Mouse (Mus musculus): ENCODE measurements around the gene Piga. TPM values are rescaled to one million over a fixed set of nuclear protein-coding genes. Genes with fewer than 3 reads are reported as not detected.

Piga gene
- total and polyA plus RNA-seq, 3 experiments = 9.2 to 17.8 (median 14.7) TPM

DNA sequence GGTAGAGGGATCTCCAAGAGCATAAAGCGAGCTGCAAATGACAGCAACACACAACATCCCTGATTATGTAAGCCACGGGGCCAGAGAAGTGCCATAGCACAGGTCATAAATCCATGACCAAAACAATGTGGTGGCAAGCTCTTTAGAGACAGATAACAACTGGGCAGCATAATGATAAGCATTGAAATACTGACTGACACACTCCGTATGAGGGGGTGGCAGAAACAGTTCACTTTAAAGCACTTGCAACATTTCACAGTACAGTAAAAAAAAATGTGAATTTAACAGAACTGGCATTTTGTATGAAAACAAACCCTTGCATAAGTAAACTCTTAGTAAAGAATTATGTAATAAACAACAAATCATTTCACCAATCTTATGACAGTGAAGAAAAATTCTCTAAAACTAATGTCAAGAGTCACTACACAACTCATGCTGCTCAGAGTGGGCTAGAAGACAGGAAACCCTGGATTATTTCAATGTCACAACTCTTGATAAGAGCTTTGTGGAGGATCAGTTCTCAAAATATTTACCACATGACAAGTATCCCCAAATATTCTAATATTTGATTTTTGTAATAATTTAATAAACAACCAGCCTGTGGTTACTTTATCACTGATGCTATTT, 11.2 kb upstream of the Piga start:
- Histone ChIP-seq H3K27ac (ENCODE audit: insufficient read depth, low read depth) (no peak overlapping the region), H3K79me2 (replicated peaks; ENCODE audit: control insufficient read depth, extremely low read depth, insufficient read depth, poor library complexity, severe bottlenecking) (no peaks in the 10 kb centered on the region), H3K9ac (ENCODE audit: insufficient read depth, low read depth) (no peak overlapping the region), H3K27me3 (replicated peaks) (no peaks in the 10 kb centered on the region), H3K4me2 (ENCODE audit: insufficient read depth, low read depth, poor library complexity, severe bottlenecking) (no peak overlapping the region), H3K4me1 (ENCODE audit: control insufficient read depth in 1 of 2, insufficient read depth in 2 of 2) (peaks cover 5 to 19% of the 10 kb centered on the region in 2 experiments; a peak in 3 of 4 replicates), H3K4me3 (replicated peaks in 1 of 3; ENCODE audit: low read depth in 2 of 3, low read length in 2 of 3, poor library complexity in 1 of 3) (no peak overlapping the region), H3K9me3 (replicated peaks; ENCODE audit: low read length) (no peaks in the 10 kb centered on the region), H3K36me3 (replicated peaks in 1 of 2; ENCODE audit: control insufficient read depth in 1 of 2, insufficient read depth in 1 of 2, low read length in 1 of 2) (no peaks in the 10 kb centered on the region)
- no peak for DNase-seq (ENCODE audit: extremely low read depth)
- TF ChIP-seq TCF12 (IDR thresholded peaks at IDR 0.05; ENCODE audit: low read depth, low read length) (no peak), RAD21 (IDR thresholded peaks at IDR 0.05; ENCODE audit: low read depth, low read length) (no peak), CHD1 (IDR thresholded peaks at IDR 0.05; ENCODE audit: low read depth, low read length) (no peak), USF2 (conservative IDR thresholded peaks at IDR 0.05; ENCODE audit: low read depth, low read length) (no peak), KAT2A (IDR thresholded peaks at IDR 0.05; ENCODE audit: insufficient replicate concordance, low read length) (no peak), IRF4 (IDR thresholded peaks at IDR 0.05; ENCODE audit: low read depth, low read length) (no peak), ZC3H11A (IDR thresholded peaks at IDR 0.05; ENCODE audit: low read depth, low read length) (no peak), JUN (IDR thresholded peaks at IDR 0.05; ENCODE audit: insufficient read depth, low read depth, low read length) (no peak), EP300 (IDR thresholded peaks at IDR 0.05; ENCODE audit: low read length) (no peak), USF1 (IDR thresholded peaks at IDR 0.05; ENCODE audit: low read depth, low read length) (no peak), MXI1 (IDR thresholded peaks at IDR 0.05; ENCODE audit: low read depth, low read length) (no peak), ETS1 (conservative IDR thresholded peaks at IDR 0.05; ENCODE audit: low read depth, low read length) (no peak), NELFE (IDR thresholded peaks at IDR 0.05; ENCODE audit: low read depth, low read length) (no peak), NRF1 (IDR thresholded peaks at IDR 0.05; ENCODE audit: low read depth, low read length) (no peak), MAX (IDR thresholded peaks at IDR 0.05; ENCODE audit: low read length) (no peak), SMC3 (IDR thresholded peaks at IDR 0.05; ENCODE audit: low read depth, low read length) (no peak), ELF1 (IDR thresholded peaks at IDR 0.05; ENCODE audit: low read depth, low read length) (no peak), MAZ (IDR thresholded peaks at IDR 0.05; ENCODE audit: low read depth, low read length) (no peak), GABPA (IDR thresholded peaks at IDR 0.05; ENCODE audit: insufficient replicate concordance, low read depth, low read length) (no peak)
- in situ Hi-C loops (cut with MboI; ENCODE audit: low pct_ligation_motif_present, low pct_unique_long_range_greater_than_20kb, low sequenced_read_pairs) = no loop called here
- dilution Hi-C loops (cut with MboI; ENCODE audit: extremely low pct_ligation_motif_present, extremely low pct_unique_long_range_greater_than_20kb, low sequenced_read_pairs) = no loop called here

DNA sequence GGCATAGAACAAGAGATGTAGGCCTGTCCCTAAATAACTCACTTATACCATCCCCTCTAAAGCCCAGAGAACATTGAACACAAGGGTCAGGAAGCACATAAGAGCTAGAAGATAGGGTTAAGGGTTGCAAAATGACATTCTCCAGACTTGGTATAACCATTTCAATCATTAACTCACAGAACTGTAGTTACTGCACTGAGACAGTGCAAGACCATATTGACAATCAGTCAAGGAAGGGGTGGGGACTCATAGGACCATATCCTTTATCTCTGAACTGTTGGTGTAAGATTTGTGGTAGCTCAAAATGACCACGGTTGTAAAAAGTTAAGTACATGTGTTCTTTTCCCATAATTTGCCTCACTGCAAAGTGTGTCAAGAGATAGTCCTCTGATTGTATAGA, 9.0 kb upstream of the Piga start:
- H3K27ac ChIP-seq (ENCODE audit: insufficient read depth, low read depth) = no peak overlapping the region
- no peak overlapping the region for H3K4me3 ChIP-seq (replicated peaks in 1 of 3; ENCODE audit: low read depth in 2 of 3, low read length in 2 of 3, poor library complexity in 1 of 3)
- in situ Hi-C loops (cut with MboI; ENCODE audit: low pct_ligation_motif_present, low pct_unique_long_range_greater_than_20kb, low sequenced_read_pairs) = no loop called here
- DNase-seq (ENCODE audit: extremely low read depth) = no peak
- no peak overlapping the region for H3K9ac ChIP-seq (ENCODE audit: insufficient read depth, low read depth)
- peaks cover 5 to 15% of the 10 kb centered on the region in 2 experiments; a peak in 3 of 4 replicates for H3K4me1 ChIP-seq (ENCODE audit: control insufficient read depth in 1 of 2, insufficient read depth in 2 of 2)
- TF ChIP-seq ZC3H11A (IDR thresholded peaks at IDR 0.05; ENCODE audit: low read depth, low read length) = no peak
- no peak for TF ChIP-seq MAX (IDR thresholded peaks at IDR 0.05; ENCODE audit: low read length)
- TF ChIP-seq MEF2A (IDR thresholded peaks at IDR 0.05; ENCODE audit: borderline replicate concordance, low read depth, low read length) = no peak
- TF ChIP-seq KAT2A (IDR thresholded peaks at IDR 0.05; ENCODE audit: insufficient replicate concordance, low read length) = no peak
- TF ChIP-seq ETS1 (conservative IDR thresholded peaks at IDR 0.05; ENCODE audit: low read depth, low read length) = no peak
- TF ChIP-seq TBP (conservative IDR thresholded peaks at IDR 0.05; ENCODE audit: low read depth, low read length) = no peak
- no peak for TF ChIP-seq EP300 (IDR thresholded peaks at IDR 0.05; ENCODE audit: low read length)
- TF ChIP-seq BHLHE40 (IDR thresholded peaks at IDR 0.05; ENCODE audit: low read depth, low read length) = no peak
- TF ChIP-seq ZKSCAN1 (IDR thresholded peaks at IDR 0.05; ENCODE audit: borderline replicate concordance, low read depth, low read length) = no peak
- no peak for TF ChIP-seq UBTF (IDR thresholded peaks at IDR 0.05; ENCODE audit: low read depth, low read length)
- no peak for TF ChIP-seq NRF1 (IDR thresholded peaks at IDR 0.05; ENCODE audit: low read depth, low read length)
- TF ChIP-seq ZNF384 (IDR thresholded peaks at IDR 0.05; ENCODE audit: low read depth, low read length) = no peak
- TF ChIP-seq ELF1 (IDR thresholded peaks at IDR 0.05; ENCODE audit: low read depth, low read length) = no peak
- TF ChIP-seq PAX5 (IDR thresholded peaks at IDR 0.05; ENCODE audit: low read length) = no peak
- no peak for TF ChIP-seq CTCF (conservative IDR thresholded peaks at IDR 0.05 in 1 of 2, IDR thresholded peaks at IDR 0.05 in 1 of 2; ENCODE audit: low read depth in 2 of 2, low read length in 2 of 2)
- no peak overlapping the region for H3K4me2 ChIP-seq (ENCODE audit: insufficient read depth, low read depth, poor library complexity, severe bottlenecking)
- H3K79me2 ChIP-seq (replicated peaks; ENCODE audit: control insufficient read depth, extremely low read depth, insufficient read depth, poor library complexity, severe bottlenecking) = no peaks in the 10 kb centered on the region
- no peaks in the 10 kb centered on the region for H3K27me3 ChIP-seq (replicated peaks)
- dilution Hi-C loops (cut with MboI; ENCODE audit: extremely low pct_ligation_motif_present, extremely low pct_unique_long_range_greater_than_20kb, low sequenced_read_pairs) = no loop called here
- H3K36me3 ChIP-seq (replicated peaks in 1 of 2; ENCODE audit: control insufficient read depth in 1 of 2, insufficient read depth in 1 of 2, low read length in 1 of 2) = no peaks in the 10 kb centered on the region
- H3K9me3 ChIP-seq (replicated peaks; ENCODE audit: low read length) = no peaks in the 10 kb centered on the region

Measured in CH12.LX (cell line).